Mouse (Mus musculus) intestine, embryonic 16.5 days (tissue): ENCODE data around the gene Fam160b1. TPM values are rescaled to one million over a fixed set of nuclear protein-coding genes. Genes with fewer than 3 reads are reported as not detected.
A peak's percentile ranks its signal among the peaks of the same experiment; 100 is the strongest.

Source experiments
- ATAC-seq: fragments of 200-750 bp; cut with Nextera tagmentation; 2 replicates; pipeline ENCODE4 v1.8.0; 2017; ENCODE audit warnings: moderate TSS enrichment, moderate library complexity
- H3K27ac ChIP-seq: fragments of 300-500 bp; sonication (generic); 2 replicates; pipeline ENCODE4 v1.5.1; 2014; ENCODE audit warnings: mild to moderate bottlenecking, low read length
- H3K27me3 ChIP-seq: fragments of 300-500 bp; sonication (generic); replicated peaks from 2 replicates; pipeline ENCODE4 v1.6.1; 2014; ENCODE audit warnings: low read length, control low read depth, mixed read lengths; ENCODE audit not compliant: control insufficient read depth, insufficient read depth
- H3K36me3 ChIP-seq: fragments of 300-500 bp; sonication (generic); 2 replicates; pipeline ENCODE4 v1.6.1; 2014; ENCODE audit warnings: low read length, control low read depth; ENCODE audit not compliant: control insufficient read depth, insufficient read depth
- H3K4me1 ChIP-seq: fragments of 300-500 bp; sonication (generic); 2 replicates; pipeline ENCODE4 v1.6.1; 2014; ENCODE audit warnings: low read length, control low read depth, mixed read lengths; ENCODE audit not compliant: control insufficient read depth, insufficient read depth
- H3K4me2 ChIP-seq: fragments of 300-500 bp; sonication (generic); 2 replicates; pipeline ENCODE4 v1.6.1; 2014; ENCODE audit warnings: low read depth, low read length, control low read depth
- H3K4me3 ChIP-seq: fragments of 300-500 bp; sonication (generic); 2 replicates; pipeline ENCODE4 v1.5.1; 2014; ENCODE audit warnings: mild to moderate bottlenecking, low read length
- H3K9ac ChIP-seq: fragments of 300-500 bp; sonication (generic); 2 replicates; pipeline ENCODE4 v1.6.1; 2014; ENCODE audit warnings: low read depth, low read length
- H3K9me3 ChIP-seq: fragments of 300-500 bp; sonication (generic); 2 replicates; pipeline ENCODE4 v1.6.1; 2016; ENCODE audit warnings: low read length, control low read depth; ENCODE audit not compliant: control insufficient read depth
- WGBS: fragments of 180-500 bp; shearing (Covaris S2); extraction: QIAGEN DNeasy Blood & Tissue Kit; methylation state at CpG from one replicate; pipeline ENCODE4 v1.1.7; 2014; 5-methylcytosine and 5-hydroxymethylcytosine counted together
- polyA plus RNA-seq: library from polyadenylated mRNA; unstranded; fragments of >200 nt; fragmentation: Nextera tagmentation; extraction: Ambion mirVana; gene quantifications from 2 replicates; pipeline ENCODE4 v1.2.1, GENCODE M21; 2015

Fam160b1 gene
- polyA plus RNA-seq, 1 experiment from 2014 or later, result 9.9 TPM

DNA sequence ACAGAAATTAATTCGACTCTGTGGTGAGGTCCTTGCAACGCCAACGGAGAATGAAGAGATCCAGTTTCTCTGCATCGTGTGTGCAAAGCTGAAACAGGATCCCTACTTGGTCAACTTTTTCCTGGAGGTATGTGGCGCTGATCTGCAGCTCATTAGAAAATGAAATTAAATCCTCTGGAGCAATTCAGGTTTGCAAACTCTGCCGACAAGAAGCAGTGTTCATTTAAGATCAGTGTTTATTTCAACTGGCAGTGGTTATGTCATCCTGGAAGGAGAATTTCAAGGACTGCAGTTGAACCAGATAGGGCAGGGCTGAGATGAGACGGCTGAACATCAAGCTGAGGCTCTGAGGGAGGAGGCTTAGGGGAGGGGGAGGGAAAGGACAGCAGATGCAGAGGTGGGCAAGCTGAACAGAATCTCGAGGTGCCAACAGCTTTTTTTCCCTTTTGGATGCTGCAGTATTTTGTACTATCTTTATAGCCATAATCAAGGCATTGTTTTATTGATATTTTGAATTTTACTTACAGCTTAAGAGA, 12.9 kb downstream of the Fam160b1 start:
- ATAC-seq, result no peak
- WGBS, result 73% methylated on average over 8 of the region's 8 CpGs

GRCm38 (mm10) chr19:57375161-57375560, 14.7 kb downstream of the Fam160b1 start:
- H3K4me3 ChIP-seq, result no peak overlapping the region
- 0 out of 2 replicates have a peak, but pooled peaks cover 3% of the 10 kb centered on the region for H3K4me1 ChIP-seq
- H3K9ac ChIP-seq, result no peak overlapping the region
- no peaks in the 10 kb centered on the region for H3K27me3 ChIP-seq
- H3K9me3 ChIP-seq, result no peaks in the 10 kb centered on the region
- H3K36me3 ChIP-seq, result peaks cover 45% of the 10 kb centered on the region
- WGBS, result 88% methylated on average over 5 of the region's 5 CpGs
- no peak overlapping the region for H3K4me2 ChIP-seq
- no peak overlapping the region for H3K27ac ChIP-seq
- no peak for ATAC-seq

More for the DNA sequence above, 12.9 kb downstream of the Fam160b1 start:
- no peak overlapping the region for H3K4me2 ChIP-seq
- no peaks in the 10 kb centered on the region for H3K9me3 ChIP-seq
- no peak overlapping the region for H3K4me3 ChIP-seq
- no peaks in the 10 kb centered on the region for H3K27me3 ChIP-seq
- peaks cover 41% of the 10 kb centered on the region for H3K36me3 ChIP-seq
- no peak overlapping the region for H3K27ac ChIP-seq
- 0 out of 2 replicates have a peak, but pooled peaks cover 5% of the 10 kb centered on the region for H3K4me1 ChIP-seq
- no peak overlapping the region for H3K9ac ChIP-seq

- Histone ChIP-seq H3K36me3 (peaks cover 49% of the 10 kb centered on the region), H3K4me3 (no peak overlapping the region), H3K9ac (no peak overlapping the region), H3K9me3 (no peaks in the 10 kb centered on the region), H3K27me3 (no peaks in the 10 kb centered on the region), H3K27ac (no peak overlapping the region), H3K4me2 (no peak overlapping the region), H3K4me1 (0 out of 2 replicates have a peak, but pooled peaks cover 3% of the 10 kb centered on the region)
- WGBS, result 88% methylated on average over 11 of the region's 11 CpGs
- no peak for ATAC-seq
These were observed 15.3 kb downstream of the Fam160b1 start for GRCm38 (mm10) chr19:57375746-57376145.

DNA sequence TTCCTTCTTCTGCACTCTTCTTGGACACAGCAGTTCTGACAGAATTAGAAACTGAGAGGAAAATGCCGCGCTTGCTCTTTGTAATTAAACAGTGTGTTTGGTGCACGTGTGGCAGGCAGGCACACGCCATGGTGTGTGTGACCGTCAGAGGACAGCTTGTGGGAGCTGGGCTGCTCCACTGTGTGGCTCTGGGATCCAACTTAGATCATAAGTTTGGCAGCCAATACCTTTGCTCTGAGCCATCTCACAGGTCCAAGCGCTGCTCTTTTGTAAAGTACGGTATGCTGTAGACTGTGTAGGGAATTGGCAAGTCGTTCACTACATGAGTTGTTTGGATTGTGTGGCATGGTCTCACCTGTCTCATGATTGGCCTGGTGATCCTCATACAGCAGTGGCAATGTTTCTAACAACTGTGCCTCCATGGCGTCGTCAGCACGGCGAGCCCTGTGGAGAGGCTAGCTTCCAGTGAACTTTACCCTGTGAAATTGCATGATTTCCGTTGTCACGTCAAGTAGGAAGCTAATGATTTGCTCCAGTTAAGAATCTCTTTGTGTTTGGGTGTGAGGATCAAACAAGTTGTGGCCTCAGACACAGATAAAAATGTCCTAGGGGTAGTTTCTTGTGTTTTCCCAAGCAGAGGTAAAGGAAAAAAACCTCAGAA, 16.7 kb downstream of the Fam160b1 start:
- 0 out of 2 replicates have a peak, but pooled peaks cover 3% of the 10 kb centered on the region for H3K4me1 ChIP-seq
- H3K9ac ChIP-seq, result no peak overlapping the region
- 85% methylated on average over 14 of the region's 14 CpGs for WGBS
- no peaks in the 10 kb centered on the region for H3K27me3 ChIP-seq
- no peak overlapping the region for H3K4me3 ChIP-seq
- H3K27ac ChIP-seq, result peak overlapping the region; percentile 55; the same call in 1 of the 2 replicates
- H3K4me2 ChIP-seq, result no peak overlapping the region
- peak; percentile 64 for ATAC-seq
- H3K9me3 ChIP-seq, result no peaks in the 10 kb centered on the region
- H3K36me3 ChIP-seq, result peaks cover 57% of the 10 kb centered on the region

- 91% methylated on average over 17 of the region's 17 CpGs for WGBS
- H3K27ac ChIP-seq, result no peak overlapping the region
These were observed 25.8 kb downstream of the Fam160b1 start for GRCm38 (mm10) chr19:57386176-57386693.

DNA sequence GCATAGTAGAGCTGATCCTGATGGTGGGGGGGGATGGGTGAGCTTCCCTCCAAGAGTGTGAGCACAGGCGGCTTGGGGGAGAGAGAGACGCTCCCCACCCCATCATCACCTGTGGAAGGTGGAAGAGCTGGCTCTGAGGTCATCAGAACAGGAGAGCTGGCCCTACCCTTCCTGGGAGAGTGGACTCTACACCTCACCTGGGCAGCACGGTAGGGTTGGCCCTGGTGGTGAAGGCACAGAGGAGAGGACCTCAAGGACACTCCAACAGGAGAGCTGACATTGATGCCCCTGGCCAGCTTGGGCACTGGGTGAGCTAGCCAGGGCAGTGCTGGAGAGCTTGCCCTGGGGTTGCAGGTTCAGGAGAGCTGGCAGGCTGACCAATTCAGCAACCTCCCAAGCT, 31.1 kb downstream of the Fam160b1 start:
- H3K36me3 ChIP-seq, result peaks cover 7% of the 10 kb centered on the region
- peak; percentile 26; the same call in 1 of the 2 replicates for ATAC-seq
- no peak overlapping the region for H3K4me3 ChIP-seq
- H3K27me3 ChIP-seq, result no peaks in the 10 kb centered on the region
- WGBS, result 90% methylated on average over 3 of the region's 3 CpGs
- H3K4me2 ChIP-seq, result no peak overlapping the region
- no peaks in the 10 kb centered on the region for H3K4me1 ChIP-seq
- H3K9ac ChIP-seq, result no peak overlapping the region
- no peaks in the 10 kb centered on the region for H3K9me3 ChIP-seq
- no peak overlapping the region for H3K27ac ChIP-seq

More at GRCm38 (mm10) chr19:57386176-57386693, 25.8 kb downstream of the Fam160b1 start:
- no peaks in the 10 kb centered on the region for H3K27me3 ChIP-seq
- ATAC-seq, result no peak
- H3K4me2 ChIP-seq, result no peak overlapping the region
- H3K36me3 ChIP-seq, result peaks cover 31% of the 10 kb centered on the region
- H3K4me3 ChIP-seq, result no peak overlapping the region
- no peak overlapping the region for H3K9ac ChIP-seq
- H3K4me1 ChIP-seq, result no peaks in the 10 kb centered on the region
- H3K9me3 ChIP-seq, result no peaks in the 10 kb centered on the region

DNA sequence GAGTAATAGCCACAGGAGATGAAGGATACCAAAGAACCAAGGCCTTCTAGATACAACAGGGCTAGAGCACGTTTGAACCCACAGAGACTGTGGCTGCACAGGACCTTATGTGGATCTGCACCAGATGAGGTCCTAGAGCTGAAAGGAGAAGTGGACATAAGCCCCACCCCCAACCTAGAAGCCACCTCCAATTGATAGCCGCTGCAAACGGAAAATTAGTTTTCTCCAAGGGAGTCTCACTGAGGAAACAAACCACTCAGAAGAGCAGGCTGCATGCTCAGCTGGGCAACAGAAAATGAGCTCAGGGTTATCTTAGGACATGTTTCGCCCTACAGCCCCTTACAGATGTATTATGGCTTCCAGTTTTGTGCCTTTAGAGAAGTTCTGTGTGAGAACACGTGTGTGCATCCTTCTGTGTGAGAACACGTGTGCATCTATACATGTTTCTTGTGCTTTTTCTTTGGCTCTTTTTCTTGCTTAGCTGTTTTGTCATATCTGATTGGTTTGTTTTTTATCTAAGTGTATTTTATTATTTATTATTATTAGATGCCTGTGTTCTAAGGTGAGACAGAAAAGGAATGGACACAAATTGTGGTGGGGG, 33.0 kb downstream of the Fam160b1 start:
- WGBS, result 77% methylated on average over 6 of the region's 6 CpGs
- H3K9me3 ChIP-seq, result no peaks in the 10 kb centered on the region
- H3K4me3 ChIP-seq, result no peak overlapping the region
- peaks cover 7% of the 10 kb centered on the region for H3K36me3 ChIP-seq
- no peak for ATAC-seq
- no peak overlapping the region for H3K27ac ChIP-seq
- no peak overlapping the region for H3K4me2 ChIP-seq
- no peak overlapping the region for H3K9ac ChIP-seq
- H3K4me1 ChIP-seq, result no peaks in the 10 kb centered on the region
- no peaks in the 10 kb centered on the region for H3K27me3 ChIP-seq

GRCm38 (mm10) chr19:57396609-57397008, 36.1 kb downstream of the Fam160b1 start:
- Histone ChIP-seq H3K27me3 (no peaks in the 10 kb centered on the region), H3K4me3 (no peak overlapping the region), H3K36me3 (no peaks in the 10 kb centered on the region), H3K9me3 (no peaks in the 10 kb centered on the region), H3K4me1 (no peaks in the 10 kb centered on the region), H3K4me2 (no peak overlapping the region), H3K9ac (no peak overlapping the region), H3K27ac (no peak overlapping the region)
- WGBS, result 76% methylated on average over 7 of the region's 7 CpGs
- ATAC-seq, result no peak

DNA sequence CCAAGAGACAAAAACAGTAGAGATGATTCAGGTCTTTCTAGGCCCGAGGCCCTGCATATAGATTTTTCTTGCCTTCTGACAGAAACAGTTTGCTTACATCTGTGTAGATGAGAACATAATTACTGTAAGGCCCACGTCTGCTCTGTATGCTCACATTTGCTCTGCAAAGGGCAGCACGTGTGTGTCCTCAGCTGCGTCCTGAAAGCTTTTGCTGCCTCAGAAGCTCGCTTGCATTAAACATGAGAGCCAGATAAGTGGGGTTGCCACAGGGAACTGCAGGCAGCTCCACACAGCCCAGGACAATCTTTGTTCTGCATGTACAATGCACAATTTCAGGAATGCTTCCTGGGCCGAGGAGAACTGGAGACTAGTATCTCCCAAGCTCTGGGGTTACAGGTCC, 41.9 kb downstream of the Fam160b1 start:
- no peaks in the 10 kb centered on the region for H3K27me3 ChIP-seq
- 60% methylated on average over 6 of the region's 6 CpGs for WGBS
- no peak overlapping the region for H3K9ac ChIP-seq
- H3K9me3 ChIP-seq, result no peaks in the 10 kb centered on the region
- no peaks in the 10 kb centered on the region for H3K36me3 ChIP-seq
- H3K4me1 ChIP-seq, result peaks cover 16% of the 10 kb centered on the region
- H3K4me2 ChIP-seq, result no peak overlapping the region
- no peak overlapping the region for H3K27ac ChIP-seq
- no peak overlapping the region for H3K4me3 ChIP-seq
- ATAC-seq, result no peak
